In the genomic region with DNA sequence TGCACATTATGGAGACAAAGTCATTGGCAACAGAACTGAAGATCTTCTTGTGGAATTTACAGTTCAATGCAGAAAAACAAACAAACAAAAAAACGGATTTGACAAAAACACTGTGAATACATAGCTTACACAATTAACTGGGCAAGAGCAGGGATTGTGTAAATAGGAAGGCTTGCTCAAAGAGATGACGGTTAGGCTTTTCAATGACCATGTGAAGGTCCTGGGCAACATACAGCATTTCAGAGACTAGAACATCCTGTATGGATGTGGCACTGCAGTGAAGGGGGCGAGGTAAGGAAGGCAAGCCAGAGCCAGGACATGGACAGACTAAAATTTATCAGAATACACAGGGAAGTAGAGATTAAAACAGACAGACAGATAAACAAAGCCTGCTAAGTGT, we compare ENCODE assay signal across 33 mouse cellular contexts. TPM values are rescaled to one million over a fixed set of nuclear protein-coding genes. Genes with fewer than 3 reads are reported as not detected.
A peak's percentile ranks its signal among the peaks of the same experiment; 100 is the strongest.
DNase-seq lines count a peak whose midpoint lies in the region; ATAC-seq and TF ChIP-seq lines count a peak whose summit lies in the region.
"Had no signal": no experiment of that assay in that cellular context is flagged by ENCODE, and none has a peak within 500 bp of the region (broad histone marks: within the 10 kb centered on the region; RNA-seq: fewer than 3 reads in every experiment).

No protein-coding gene starts in this region.

- peak; percentile 40; the same call in 1 of the 2 replicates for ATAC-seq in liver, postnatal 0 days
- no peak for ATAC-seq in liver, embryonic 12.5 days
- ATAC-seq in granulocyte monocyte progenitor cell, adult 5-6 weeks (replicated peaks; ENCODE audit: poor library complexity, severe bottlenecking): 0 out of 2 replicates have a peak, but pooled peaks have one; percentile 25
- 0 out of 2 replicates have a peak, but pooled peaks have one; percentile 46 for ATAC-seq in megakaryocyte progenitor cell, adult 5-6 weeks (replicated peaks; ENCODE audit: poor library complexity)
- no peak for ATAC-seq in forebrain, embryonic 14.5 days
- ATAC-seq: activated CD4-positive, CD25-positive, alpha-beta regulatory T cell, adult 4 months; forebrain, embryonic 15.5 days; forebrain, postnatal 0 days; Patski had no signal

- no peaks in the 10 kb centered on the region for H3K9me3 ChIP-seq in liver, postnatal 0 days (ENCODE audit: low read length)
- H3K9me3 ChIP-seq in liver, embryonic 12.5 days (replicated peaks): no peaks in the 10 kb centered on the region
- H3K9me3 ChIP-seq in forebrain, embryonic 14.5 days (replicated peaks; ENCODE audit: control insufficient read depth, low read length): no peaks in the 10 kb centered on the region
- H3K9me3 ChIP-seq: embryonic facial prominence, embryonic 13.5 days; embryonic facial prominence, embryonic 15.5 days; forebrain, embryonic 10.5 days; forebrain, embryonic 12.5 days; forebrain, embryonic 15.5 days had no signal

- H3K4me3 ChIP-seq in liver, postnatal 0 days (ENCODE audit: low read depth, low read length): no peak overlapping the region
- no peak overlapping the region for H3K4me3 ChIP-seq in liver, embryonic 12.5 days
- H3K4me3 ChIP-seq in testis, adult 2 months (ENCODE audit: control insufficient read depth, low read depth, low read length): peak overlapping the region; percentile 36; the same call in 1 of the 2 replicates
- H3K4me3 ChIP-seq in forebrain, embryonic 14.5 days (ENCODE audit: low read depth, low read length): no peak overlapping the region
- H3K4me3 ChIP-seq: embryonic facial prominence, embryonic 13.5 days; embryonic facial prominence, embryonic 15.5 days; erythroblast, embryonic 14.5 days; forebrain, embryonic 10.5 days; forebrain, embryonic 12.5 days; forebrain, embryonic 15.5 days had no signal

- no peaks in the 10 kb centered on the region for H3K36me3 ChIP-seq in liver, postnatal 0 days (replicated peaks; ENCODE audit: insufficient read depth, low read length)
- peaks cover 11% of the 10 kb centered on the region for H3K36me3 ChIP-seq in liver, embryonic 12.5 days
- H3K36me3 ChIP-seq in testis, adult 2 months (ENCODE audit: control insufficient read depth, insufficient read depth, low read length): no peaks in the 10 kb centered on the region
- H3K36me3 ChIP-seq in forebrain, embryonic 14.5 days (ENCODE audit: control insufficient read depth, insufficient read depth, low read length): no peaks in the 10 kb centered on the region
- H3K36me3 ChIP-seq: embryonic facial prominence, embryonic 15.5 days; forebrain, embryonic 15.5 days had no signal

- H3K4me1 ChIP-seq in liver, postnatal 0 days (ENCODE audit: insufficient read depth): no peaks in the 10 kb centered on the region; the same call in 1 of the 2 replicates
- H3K4me1 ChIP-seq in liver, embryonic 12.5 days: 0 out of 2 replicates have a peak, but pooled peaks cover 1% of the 10 kb centered on the region
- peaks cover 2% of the 10 kb centered on the region; the same call in 1 of the 2 replicates for H3K4me1 ChIP-seq in testis, adult 2 months (ENCODE audit: control insufficient read depth, insufficient read depth, low read length)
- no peaks in the 10 kb centered on the region for H3K4me1 ChIP-seq in forebrain, embryonic 14.5 days (ENCODE audit: control insufficient read depth, insufficient read depth, low read length)
- H3K4me1 ChIP-seq: embryonic facial prominence, embryonic 13.5 days; embryonic facial prominence, embryonic 15.5 days; forebrain, embryonic 10.5 days; forebrain, embryonic 12.5 days; forebrain, embryonic 15.5 days had no signal

- H3K27ac ChIP-seq in liver, postnatal 0 days (ENCODE audit: low read depth): no peak overlapping the region
- H3K27ac ChIP-seq in liver, embryonic 12.5 days: no peak overlapping the region
- H3K27ac ChIP-seq in testis, adult 2 months (ENCODE audit: control insufficient read depth, insufficient read depth, low read depth, low read length): no peak overlapping the region
- no peak overlapping the region for H3K27ac ChIP-seq in forebrain, embryonic 14.5 days (ENCODE audit: low read depth, low read length)
- H3K27ac ChIP-seq: embryonic facial prominence, embryonic 13.5 days; embryonic facial prominence, embryonic 15.5 days; forebrain, embryonic 10.5 days; forebrain, embryonic 12.5 days; forebrain, embryonic 15.5 days had no signal

- no peak for TF ChIP-seq CTCF in liver, postnatal 0 days (IDR thresholded peaks at IDR 0.05; ENCODE audit: low read depth)
- no peak for TF ChIP-seq CTCF in testis, adult 2 months (IDR thresholded peaks at IDR 0.05; ENCODE audit: control insufficient read depth, insufficient read depth, insufficient replicate concordance, low read depth, low read length)

- no peaks in the 10 kb centered on the region for H3K27me3 ChIP-seq in liver, postnatal 0 days (ENCODE audit: insufficient read depth, low read length)
- H3K27me3 ChIP-seq in liver, embryonic 12.5 days (replicated peaks): no peaks in the 10 kb centered on the region
- no peaks in the 10 kb centered on the region for H3K27me3 ChIP-seq in testis, adult 2 months (ENCODE audit: control insufficient read depth, insufficient read depth, low read length)
- H3K27me3 ChIP-seq in forebrain, embryonic 14.5 days (replicated peaks; ENCODE audit: control insufficient read depth, insufficient read depth, low read length): no peaks in the 10 kb centered on the region
- H3K27me3 ChIP-seq: embryonic facial prominence, embryonic 13.5 days; embryonic facial prominence, embryonic 15.5 days; forebrain, embryonic 12.5 days; forebrain, embryonic 15.5 days; Patski had no signal

- H3K4me2 ChIP-seq in liver, postnatal 0 days (ENCODE audit: low read depth, low read length): no peak overlapping the region
- H3K4me2 ChIP-seq in liver, embryonic 12.5 days: no peak overlapping the region
- H3K4me2 ChIP-seq in forebrain, embryonic 14.5 days (ENCODE audit: low read length): no peak overlapping the region
- H3K4me2 ChIP-seq: embryonic facial prominence, embryonic 13.5 days; embryonic facial prominence, embryonic 15.5 days; forebrain, embryonic 12.5 days; forebrain, embryonic 15.5 days had no signal

- 54% methylated on average over 3 of the region's 3 CpGs for WGBS in liver, postnatal 0 days (ENCODE audit: insufficient replicate concordance)
- 67% methylated on average over 3 of the region's 3 CpGs for WGBS in liver, embryonic 12.5 days (ENCODE audit: insufficient replicate concordance)
- WGBS in forebrain, embryonic 14.5 days: 62% methylated on average over 3 of the region's 3 CpGs

- no peak overlapping the region for H3K9ac ChIP-seq in liver, postnatal 0 days (replicated peaks)
- no peak overlapping the region for H3K9ac ChIP-seq in liver, embryonic 12.5 days
- H3K9ac ChIP-seq in forebrain, embryonic 14.5 days (ENCODE audit: low read length): no peak overlapping the region
- H3K9ac ChIP-seq: embryonic facial prominence, embryonic 13.5 days; embryonic facial prominence, embryonic 15.5 days; forebrain, embryonic 12.5 days; forebrain, embryonic 15.5 days; forebrain, postnatal 0 days had no signal

- TF ChIP-seq POLR2A in testis, adult 2 months (IDR thresholded peaks at IDR 0.05; ENCODE audit: control insufficient read depth, low read depth, low read length): no peak

- DNase-seq in liver, postnatal 0 days: no peak
- DNase-seq in testis, postnatal 14 days (ENCODE audit: low spot score): no peak
- DNase-seq in spleen, postnatal 4 days (ENCODE audit: low spot score in 2 of 2): no peak
- DNase-seq in forebrain, embryonic 14.5 days (ENCODE audit: low spot score): no peak
- DNase-seq: adrenal gland, adult 8-10 months; adrenal gland, postnatal 25 days; cerebellum, adult 11 months; cerebellum, adult 18-20 months; cerebellum, adult 8-10 months; cerebellum, adult 9-11 months; cerebellum, postnatal 14 days; cerebellum, postnatal 36 days; embryo, embryonic 11 days; forebrain, postnatal 0 days had no signal

- no peak for TF ChIP-seq EP300 in liver, postnatal 0 days (IDR thresholded peaks at IDR 0.05; ENCODE audit: low read depth)

RNA-seq across cellular contexts. Expression of gene 1700019A02Rik, which starts 2.2 kb away (rescaled TPM):
- not detected in 2 replicates for polyA plus RNA-seq in liver, postnatal 0 days (2015; fragmentation: Nextera tagmentation; extraction: Ambion mirVana)
- not detected in 2 replicates for polyA plus RNA-seq in liver, embryonic 12.5 days (2016; fragmentation: Nextera tagmentation; extraction: Ambion mirVana)
- 36.0 and 52.2 TPM in 2 replicates for polyA plus RNA-seq in testis, adult 2 months (2012; rRNA removed)
- total RNA-seq in granulocyte monocyte progenitor cell, adult 5-6 weeks (2014; fragmentation: Nextera tagmentation): not detected in 2 replicates
- not detected in 2 replicates for total RNA-seq in granulocyte monocyte progenitor cell, adult 5-6 weeks (2017)
- not detected in 2 replicates for total RNA-seq in megakaryocyte progenitor cell, adult 5-6 weeks (2015)
- not detected in 2 replicates for total RNA-seq in megakaryocyte progenitor cell, adult 5-6 weeks (2017)
- not detected in 2 replicates for polyA plus RNA-seq in forebrain, embryonic 14.5 days (2014; fragmentation: Nextera tagmentation; extraction: Ambion mirVana)
- total RNA-seq: adrenal gland, adult 18-20 months; adrenal gland, adult 8-10 months; adrenal gland, postnatal 25 days; adrenal gland, postnatal 4 days; common myeloid progenitor, adult 5-6 weeks; forebrain, postnatal 0 days; MEL had no signal
- polyA plus RNA-seq: activated CD4-positive, CD25-positive, alpha-beta regulatory T cell, adult 4 months; brain, embryonic 14.5 days; C2C12; embryonic facial prominence, embryonic 11.5 days; embryonic facial prominence, embryonic 13.5 days; embryonic facial prominence, embryonic 15.5 days; erythroblast, embryonic 14.5 days; forebrain, embryonic 10.5 days; forebrain, embryonic 12.5 days; forebrain, embryonic 15.5 days; forebrain, postnatal 0 days; Patski had no signal

Comparison
In these comparisons a context has a peak if more than half of its experiments do, and no peak if none do; other contexts are left out.
1. ATAC-seq: peak in liver, postnatal 0 days (single experiment), granulocyte monocyte progenitor cell, adult 5-6 weeks (single experiment) and megakaryocyte progenitor cell, adult 5-6 weeks (single experiment); none in liver, embryonic 12.5 days (single experiment) and forebrain, embryonic 14.5 days (single experiment).
2. RNA of gene 1700019A02Rik, which starts 2.2 kb away (polyA plus RNA-seq): 36.0 to 52.2 TPM in testis, adult 2 months; not detected in liver, postnatal 0 days, not detected in liver, embryonic 12.5 days and not detected in forebrain, embryonic 14.5 days; every median in the first group is over 10 times any median in the second.